Mouse (Mus musculus) hindbrain, embryonic 13.5 days (tissue): Measurements from ENCODE around the gene Gfm1. TPM values are rescaled to one million over a fixed set of nuclear protein-coding genes. Genes with fewer than 3 reads are reported as not detected.

ENCODE experiments used
- polyA plus RNA-seq: library from polyadenylated mRNA; unstranded; fragments of >200 nt; fragmentation: Nextera tagmentation; extraction: Ambion mirVana; gene quantifications from 2 replicates; pipeline ENCODE4 v1.2.1, GENCODE M21; 2015

Gene Gfm1
- polyA plus RNA-seq, 1 experiment from 2014 or later, result 34.1 TPM

Other genes starting within 250 kb of the Gfm1 start
- gene Mlf1, start 56.0 kb upstream of the Gfm1 start, polyA plus RNA-seq, result 33.1 and 42.8 TPM in 2 replicates
- not detected in 2 replicates for gene Gm17402, start 54.9 kb upstream of the Gfm1 start, polyA plus RNA-seq
- gene Lxn, start 33.8 kb downstream of the Gfm1 start, polyA plus RNA-seq, result 165 and 227 TPM in 2 replicates
- gene Rarres1, start 85.4 kb downstream of the Gfm1 start, polyA plus RNA-seq, result 1.3 TPM in 2 replicates
- 39.0 and 48.0 TPM in 2 replicates for gene Mfsd1, start 152.6 kb downstream of the Gfm1 start, polyA plus RNA-seq